Mouse (Mus musculus) myocyte (in vitro differentiated cells): Measurements from ENCODE around the gene Olfr1428. TPM values are rescaled to one million over a fixed set of nuclear protein-coding genes. Genes with fewer than 3 reads are reported as not detected.
"Not testable (repeated sequence)": the region's sequence is repeated elsewhere in the genome, so short reads cannot be mapped to it uniquely, and the experiment has no call there.

ENCODE experiments used
- H3K27me3 ChIP-seq: one replicate; pipeline ENCODE4 v1.6.1; 2011; ENCODE audit not compliant: control insufficient read depth, insufficient read depth, insufficient read length
- H3K36me3 ChIP-seq: one replicate; pipeline ENCODE4 v1.6.1; 2011; ENCODE audit not compliant: control insufficient read depth, insufficient read depth
- H3K4me2 ChIP-seq: one replicate; pipeline ENCODE4 v1.6.1; 2011; ENCODE audit warnings: low read depth, control low read depth
- H3K4me3 ChIP-seq: one replicate; pipeline ENCODE4 v1.5.1; 2011; ENCODE audit warnings: mild to moderate bottlenecking, control low read depth, moderate library complexity
- H3K79me2 ChIP-seq: one replicate; pipeline ENCODE4 v1.6.1; 2011; ENCODE audit not compliant: control insufficient read depth, insufficient read depth
- H3ac ChIP-seq: one replicate; pipeline ENCODE4 v1.6.1; 2011; ENCODE audit not compliant: control insufficient read depth, insufficient read length
- CEBPB ChIP-seq: IDR thresholded peaks from 2 replicates; pipeline ENCODE4 v1.6.1; 2011; ENCODE audit warnings: mild to moderate bottlenecking, moderate library complexity; ENCODE audit not compliant: poor library complexity, insufficient read depth, severe bottlenecking
- E2F4 ChIP-seq: IDR thresholded peaks from one replicate; pipeline ENCODE4 v1.6.1; 2011; ENCODE audit warnings: mild to moderate bottlenecking, control low read depth, moderate library complexity; ENCODE audit not compliant: insufficient read depth
- MAX ChIP-seq: IDR thresholded peaks from one replicate; pipeline ENCODE4 v1.6.1; 2011; ENCODE audit warnings: low read depth, mild to moderate bottlenecking, control low read depth
- MYOD1 ChIP-seq, 3 experiments: IDR thresholded peaks; one replicate each; pipeline ENCODE4 v1.6.1; 2011; ENCODE audit warnings: control low read depth in 2 of 3, low read depth in 2 of 3, mild to moderate bottlenecking in 2 of 3, moderate library complexity in 1 of 3; ENCODE audit not compliant: insufficient read length in 2 of 3, control insufficient read depth in 1 of 3
- MYOG ChIP-seq, 3 experiments: IDR thresholded peaks; one replicate each; pipeline ENCODE4 v1.6.1; 2011; ENCODE audit warnings: control low read depth in 2 of 3, low read depth in 2 of 3, mild to moderate bottlenecking in 2 of 3; ENCODE audit not compliant: insufficient read length in 2 of 3, control insufficient read depth in 1 of 3, insufficient read depth in 1 of 3
- POLR2A ChIP-seq: IDR thresholded peaks from one replicate; pipeline ENCODE4 v1.6.1; 2011; ENCODE audit warnings: low read depth, mild to moderate bottlenecking, control low read depth, moderate library complexity; ENCODE audit not compliant: insufficient read length
- POLR2AphosphoS2 ChIP-seq: IDR thresholded peaks from one replicate; pipeline ENCODE4 v1.6.1; 2011; ENCODE audit warnings: low read depth, control low read depth; ENCODE audit not compliant: insufficient read length
- REST ChIP-seq: IDR thresholded peaks from one replicate; pipeline ENCODE4 v1.6.1; 2011; ENCODE audit warnings: mild to moderate bottlenecking, control low read depth, moderate library complexity; ENCODE audit not compliant: insufficient read depth, insufficient read length
- SRF ChIP-seq: IDR thresholded peaks from one replicate; pipeline ENCODE4 v1.6.1; 2011; ENCODE audit warnings: low read depth; ENCODE audit not compliant: control insufficient read depth, insufficient read length
- TCF12 ChIP-seq: IDR thresholded peaks from one replicate; pipeline ENCODE4 v1.6.1; 2011; ENCODE audit warnings: mild to moderate bottlenecking, control low read depth; ENCODE audit not compliant: poor library complexity, insufficient read depth, severe bottlenecking
- TCF3 ChIP-seq: IDR thresholded peaks from one replicate; pipeline ENCODE4 v1.6.1; 2011; ENCODE audit warnings: low read depth, control low read depth; ENCODE audit not compliant: insufficient read length
- USF1 ChIP-seq: IDR thresholded peaks from one replicate; pipeline ENCODE4 v1.6.1; 2011; ENCODE audit warnings: low read depth, mild to moderate bottlenecking, control low read depth, moderate library complexity
- polyA plus RNA-seq: library from polyadenylated mRNA; unstranded; fragments of >200 nt; fragmentation: generic; extraction: Trizol; gene quantifications from one replicate; pipeline ENCODE4 v1.2.1, GENCODE M21; 2012; ENCODE audit warnings: missing spikeins

Olfr1428 gene
- polyA plus RNA-seq, 1 experiment: not detected

DNA sequence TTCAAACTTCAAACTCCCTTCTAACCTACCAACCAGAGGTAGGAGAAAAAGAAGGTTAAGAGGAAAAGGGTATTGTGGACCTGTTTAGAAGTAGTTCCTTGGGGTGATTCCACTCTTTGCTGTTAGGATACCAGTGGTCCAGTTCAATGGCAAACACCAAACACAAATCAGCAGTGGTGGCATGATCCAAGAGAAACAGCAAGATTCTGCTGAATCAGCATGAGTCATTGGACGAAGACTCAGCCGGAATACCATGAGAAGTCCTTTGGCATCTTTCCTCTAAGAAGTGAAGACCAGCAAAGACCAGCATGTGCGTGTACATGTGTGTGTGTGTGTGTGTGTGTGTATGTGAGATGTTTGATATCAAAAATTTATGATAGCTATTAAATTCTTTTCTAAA lies 767 bp upstream of the Olfr1428 start:
- Histone ChIP-seq H3K36me3 (no peaks in the 10 kb centered on the region), H3K4me2 (no peak overlapping the region), H3K4me3 (no peak overlapping the region), H3ac (no peak overlapping the region), H3K79me2 (no peaks in the 10 kb centered on the region), H3K27me3 (no peaks in the 10 kb centered on the region)
- no peak for TF ChIP-seq SRF
- TF ChIP-seq MAX: no peak
- no peak for TF ChIP-seq MYOG (IDR thresholded peaks at IDR 0.05; ENCODE audit: control insufficient read depth in 1 of 3, insufficient read depth in 1 of 3, insufficient read length in 2 of 3, low read depth in 2 of 3)
- no peak for TF ChIP-seq REST
- no peak for TF ChIP-seq CEBPB
- TF ChIP-seq MYOD1 (IDR thresholded peaks at IDR 0.05; ENCODE audit: control insufficient read depth in 1 of 3, insufficient read length in 2 of 3, low read depth in 2 of 3): no peak
- TF ChIP-seq TCF3: no peak
- no peak for TF ChIP-seq E2F4
- no peak for TF ChIP-seq USF1
- TF ChIP-seq POLR2A: no peak
- TF ChIP-seq TCF12: no peak
- no peak for TF ChIP-seq POLR2AphosphoS2

DNA sequence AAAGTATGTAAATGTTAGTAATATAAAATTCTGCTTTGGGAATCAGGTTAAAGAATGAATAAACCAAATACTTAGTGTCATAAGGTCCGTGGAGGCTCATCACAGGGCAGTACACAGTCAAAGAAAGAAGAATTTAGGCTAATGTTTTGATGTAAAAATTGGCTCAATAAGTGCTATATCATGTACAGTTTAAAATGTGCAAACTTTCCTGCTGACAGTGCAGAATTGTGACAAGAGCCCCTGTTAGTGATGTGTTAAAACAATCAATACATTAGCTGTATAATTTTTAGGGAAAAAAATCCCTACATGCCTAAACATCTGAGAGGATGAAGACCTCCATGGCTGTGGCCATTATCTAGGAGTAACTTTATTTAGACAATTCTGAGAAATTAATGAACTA lies 1.9 kb downstream of the Olfr1428 start:
- no peaks in the 10 kb centered on the region for H3K36me3 ChIP-seq
- no peak overlapping the region for H3K4me3 ChIP-seq
- no peaks in the 10 kb centered on the region for H3K27me3 ChIP-seq
- H3K79me2 ChIP-seq: no peaks in the 10 kb centered on the region
- no peak overlapping the region for H3K4me2 ChIP-seq
- TF ChIP-seq CEBPB (no peak), MAX (no peak), POLR2AphosphoS2 (no peak), MYOG (IDR thresholded peaks at IDR 0.05; ENCODE audit: control insufficient read depth in 1 of 3, insufficient read depth in 1 of 3, insufficient read length in 2 of 3, low read depth in 2 of 3) (no peak), TCF12 (no peak), USF1 (no peak), POLR2A (no peak), MYOD1 (IDR thresholded peaks at IDR 0.05; ENCODE audit: control insufficient read depth in 1 of 3, insufficient read length in 2 of 3, low read depth in 2 of 3) (no peak), SRF (no peak), E2F4 (no peak), TCF3 (no peak), REST (no peak)
- no peak overlapping the region for H3ac ChIP-seq

DNA sequence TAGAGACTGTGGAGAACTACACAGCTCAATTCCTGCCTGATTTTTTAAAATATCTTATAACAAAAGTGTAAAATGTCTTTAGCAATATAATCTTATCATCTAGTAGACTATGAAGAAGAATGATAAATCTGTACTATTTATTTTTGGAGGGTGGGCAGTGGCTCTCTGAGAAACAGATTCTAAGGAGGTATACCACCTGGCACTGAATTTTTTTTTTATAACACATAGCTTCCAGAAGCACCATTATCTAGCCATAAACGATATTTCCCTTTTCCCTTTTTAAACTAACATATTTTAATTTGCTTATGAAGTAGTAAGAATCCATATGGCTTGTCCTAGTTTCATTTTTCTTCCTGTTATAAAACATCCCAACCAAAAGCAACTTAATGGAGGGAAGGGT lies 11.2 kb downstream of the Olfr1428 start:
- Histone ChIP-seq H3K4me3 (no peak overlapping the region), H3K27me3 (no peaks in the 10 kb centered on the region), H3K36me3 (no peaks in the 10 kb centered on the region), H3ac (no peak overlapping the region), H3K4me2 (no peak overlapping the region), H3K79me2 (no peaks in the 10 kb centered on the region)
- no peak for TF ChIP-seq MYOD1 (IDR thresholded peaks at IDR 0.05; ENCODE audit: control insufficient read depth in 1 of 3, insufficient read length in 2 of 3, low read depth in 2 of 3)

DNA sequence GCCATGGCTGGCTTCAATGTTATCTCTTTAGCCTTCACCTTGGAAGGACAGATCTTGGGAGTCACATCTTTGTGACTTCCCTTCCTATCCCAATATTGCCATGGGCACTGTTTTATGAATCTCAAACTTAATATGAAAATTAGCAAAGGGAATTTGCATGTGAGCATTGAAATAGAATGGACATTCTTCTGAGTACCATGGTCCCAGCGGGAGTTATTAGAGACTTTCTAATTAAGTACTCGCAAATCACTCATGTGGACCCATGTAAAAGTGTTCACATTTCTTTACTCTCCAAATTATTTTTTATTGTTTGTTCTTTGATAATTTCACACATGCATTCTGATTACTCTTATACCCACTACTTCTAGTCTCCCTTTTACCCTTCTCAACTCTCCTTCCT lies 12.5 kb downstream of the Olfr1428 start, which contains the start of gene Olfr1427:
Olfr1427 (minus strand) TSS at position 101 of the 400 bp plus-strand sequence.
- H3K36me3 ChIP-seq: no peaks in the 10 kb centered on the region
- no peaks in the 10 kb centered on the region for H3K27me3 ChIP-seq
- TF ChIP-seq POLR2AphosphoS2 (no peak), TCF3 (no peak), MYOD1 (IDR thresholded peaks at IDR 0.05; ENCODE audit: control insufficient read depth in 1 of 3, insufficient read length in 2 of 3, low read depth in 2 of 3) (no peak), USF1 (no peak), E2F4 (no peak)
- H3K4me2 ChIP-seq: no peak within 1 kb of the TSS
- no peak within 1 kb of the TSS for H3K4me3 ChIP-seq
- no peaks in the 10 kb centered on the region for H3K79me2 ChIP-seq
- H3ac ChIP-seq: no peak within 1 kb of the TSS

DNA sequence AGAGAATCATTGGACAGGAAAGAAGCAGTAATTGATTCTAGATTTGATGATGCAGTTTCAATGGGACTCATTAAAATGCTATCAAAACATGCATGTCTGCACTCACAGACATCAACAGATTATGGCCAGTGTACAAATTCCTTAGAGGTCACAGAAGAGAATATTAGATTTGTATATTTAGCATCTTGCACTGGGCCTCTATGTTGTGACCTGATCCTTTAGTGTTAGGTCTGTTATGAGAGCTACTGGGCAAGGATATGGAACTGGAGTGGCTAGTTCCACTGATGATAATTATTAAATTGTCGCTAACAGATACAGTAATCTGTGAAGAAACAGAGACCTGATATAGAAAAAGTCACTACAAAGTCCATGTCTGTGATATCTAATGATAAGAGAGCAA lies 23.8 kb downstream of the Olfr1428 start, which contains the start of gene Olfr1426:
Olfr1426 (minus strand) TSS at position 101 of the 400 bp plus-strand sequence.
- H3ac ChIP-seq: no peak within 1 kb of the TSS
- H3K4me2 ChIP-seq: no peak within 1 kb of the TSS
- no peak within 1 kb of the TSS for H3K4me3 ChIP-seq
- H3K79me2 ChIP-seq: no peaks in the 10 kb centered on the region
- no peak for TF ChIP-seq SRF
- H3K27me3 ChIP-seq: no peaks in the 10 kb centered on the region
- H3K36me3 ChIP-seq: no peaks in the 10 kb centered on the region

DNA sequence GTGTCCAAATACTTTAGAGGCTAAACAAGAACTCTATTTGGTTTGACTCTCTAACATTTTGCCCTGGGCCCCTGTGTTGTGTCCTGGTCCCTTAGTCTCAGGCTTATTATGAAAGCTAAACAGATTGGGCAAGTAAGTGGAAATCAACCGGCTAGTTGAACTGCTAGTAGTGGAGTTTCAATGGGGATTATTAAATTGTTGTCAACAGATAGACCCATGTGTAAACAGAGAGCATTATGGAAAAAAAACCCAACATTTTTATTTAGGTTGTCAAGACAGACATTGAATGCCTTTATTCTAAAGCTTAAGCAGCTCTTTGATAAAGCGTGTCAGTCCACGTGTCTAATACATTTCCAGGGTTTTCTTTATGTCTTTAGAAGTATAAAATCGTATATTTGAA lies 38.1 kb downstream of the Olfr1428 start, which contains the start of gene Olfr1425:
Olfr1425 (minus strand) TSS at position 101 of the 400 bp plus-strand sequence.
- not testable (repeated sequence) for H3K36me3 ChIP-seq, H3K79me2 ChIP-seq, H3ac ChIP-seq, H3K27me3 ChIP-seq, H3K4me3 ChIP-seq, H3K4me2 ChIP-seq

DNA sequence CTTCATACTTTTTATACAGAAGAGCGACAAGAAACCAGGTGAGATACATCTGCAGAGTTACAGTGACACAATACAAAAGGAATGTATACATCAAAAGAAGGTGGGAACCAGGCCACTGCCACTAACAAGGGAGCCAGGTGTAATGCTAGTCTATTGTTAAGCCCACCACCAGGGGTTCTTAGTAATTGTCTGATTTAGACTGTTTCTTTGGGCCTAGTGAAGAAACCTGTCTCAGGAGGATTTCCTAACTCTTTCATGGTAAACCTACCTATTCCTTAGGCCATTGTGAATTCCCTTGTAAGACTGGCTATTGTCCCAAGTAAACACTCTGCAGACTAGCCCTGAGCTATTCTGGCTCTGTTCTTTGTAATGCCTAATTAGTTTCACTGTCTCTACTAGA lies 46.2 kb downstream of the Olfr1428 start:
- not testable (repeated sequence) for H3K27me3 ChIP-seq

DNA sequence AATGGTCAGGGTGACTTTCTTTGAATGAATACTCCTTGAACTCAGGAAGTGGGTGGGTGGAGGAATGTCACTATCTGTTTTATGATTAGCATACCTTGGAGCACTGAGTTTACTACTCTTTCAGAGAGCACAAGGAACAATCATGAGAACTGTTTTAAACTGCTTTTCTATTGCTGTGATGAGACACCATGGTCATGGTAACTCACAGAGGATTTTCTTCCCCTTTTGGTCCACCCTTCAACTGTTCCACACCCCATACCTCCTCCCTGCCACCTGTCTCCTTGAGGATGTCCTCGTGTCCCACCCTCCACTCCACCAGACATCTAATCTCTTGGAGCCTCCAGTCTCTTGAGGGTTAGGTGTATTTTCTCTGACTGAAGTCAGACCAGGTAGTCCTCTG lies 47.9 kb downstream of the Olfr1428 start:
- H3K27me3 ChIP-seq: not testable (repeated sequence)

More for the DNA sequence above, 46.2 kb downstream of the Olfr1428 start:
- not testable (repeated sequence) for H3K79me2 ChIP-seq, H3K4me2 ChIP-seq, H3ac ChIP-seq, H3K36me3 ChIP-seq, H3K4me3 ChIP-seq

DNA sequence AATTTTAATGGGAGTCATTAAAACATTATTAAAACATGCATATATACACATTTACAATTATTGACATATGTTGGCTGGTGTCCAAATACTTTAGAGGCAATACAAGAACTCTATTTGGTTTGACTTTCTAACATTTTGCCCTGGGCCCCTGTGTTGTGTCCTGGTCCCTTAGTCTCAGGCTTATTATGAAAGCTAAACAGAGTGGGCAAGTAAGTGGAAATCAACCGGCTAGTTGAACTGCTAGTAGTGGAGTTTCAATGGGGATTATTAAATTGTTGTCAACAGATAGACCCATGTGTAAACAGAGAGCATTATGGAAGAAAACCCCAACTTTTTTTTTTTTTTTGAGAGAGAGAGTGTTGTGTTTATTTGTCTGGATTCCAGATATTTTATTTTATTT lies 53.1 kb downstream of the Olfr1428 start, which contains the start of gene Olfr1424:
Olfr1424 (minus strand) TSS at position 101 of the 400 bp plus-strand sequence.
- H3K79me2 ChIP-seq, H3ac ChIP-seq, H3K4me3 ChIP-seq, H3K4me2 ChIP-seq, H3K27me3 ChIP-seq, H3K36me3 ChIP-seq: not testable (repeated sequence)

More for the DNA sequence above, 47.9 kb downstream of the Olfr1428 start:
- not testable (repeated sequence) for H3ac ChIP-seq, H3K36me3 ChIP-seq, H3K4me2 ChIP-seq, H3K79me2 ChIP-seq, H3K4me3 ChIP-seq
